Mouse (Mus musculus): ENCODE measurements at regions not wholly inside any gene's neighbourhood (a gene's known extent, or its start where the extent isn't known, plus 50 kb on each side); places are given as distances from the start of the nearest gene placed in this dataset.

GRCm38 (mm10) chr3:38129167-38129500 is 355.5 kb downstream of the Ankrd50 start:
- H3K9me3 ChIP-seq (replicated peaks; ENCODE audit: insufficient read depth, low read length): no peaks in the 10 kb centered on the region
- H3K9ac ChIP-seq (ENCODE audit: control insufficient read depth, low read depth, low read length, poor library complexity, severe bottlenecking): no peak overlapping the region
- TF ChIP-seq USF1 (IDR thresholded peaks at IDR 0.05; ENCODE audit: low read depth, low read length) (no peak), MAX (IDR thresholded peaks at IDR 0.05; ENCODE audit: low read length) (no peak), ZMIZ1 (IDR thresholded peaks at IDR 0.05; ENCODE audit: low read depth, low read length) (no peak), MAZ (IDR thresholded peaks at IDR 0.05; ENCODE audit: low read depth, low read length) (no peak), HCFC1 (IDR thresholded peaks at IDR 0.05; ENCODE audit: low read depth, low read length) (no peak), MYB (IDR thresholded peaks at IDR 0.05; ENCODE audit: low read depth, low read length) (no peak), POLR2A (IDR thresholded peaks at IDR 0.05; ENCODE audit: control insufficient read depth in 1 of 2, insufficient read depth in 1 of 2, low read depth in 1 of 2, low read length in 2 of 2, poor library complexity in 1 of 2) (no peak), RCOR1 (IDR thresholded peaks at IDR 0.05; ENCODE audit: low read depth, low read length) (no peak), CTCF (IDR thresholded peaks at IDR 0.05 in 2 of 3, conservative IDR thresholded peaks at IDR 0.05 in 1 of 3; ENCODE audit: control insufficient read depth in 1 of 3, insufficient read depth in 1 of 3, low read depth in 2 of 3, low read length in 3 of 3, poor library complexity in 1 of 3, severe bottlenecking in 1 of 3) (no peak), TAL1 (IDR thresholded peaks at IDR 0.05; ENCODE audit: low read length) (no peak)
- H3K4me3 ChIP-seq (ENCODE audit: control insufficient read depth in 1 of 2, insufficient read depth in 1 of 2, low read depth in 2 of 2, low read length in 2 of 2): no peak overlapping the region
- no peaks in the 10 kb centered on the region for H3K27me3 ChIP-seq (ENCODE audit: control insufficient read depth in 1 of 2, insufficient read depth in 2 of 2, low read length in 2 of 2)
- no peak overlapping the region for H3K27ac ChIP-seq (ENCODE audit: control insufficient read depth, low read depth, low read length)
- no peaks in the 10 kb centered on the region for H3K4me1 ChIP-seq (ENCODE audit: control insufficient read depth in 1 of 2, insufficient read depth in 2 of 2, low read length in 2 of 2)
- H3K79me2 ChIP-seq (ENCODE audit: control insufficient read depth, insufficient read depth, low read length, poor library complexity): no peaks in the 10 kb centered on the region
- DNase-seq (ENCODE audit: low read depth, low spot score): no peak
- no peaks in the 10 kb centered on the region for H3K36me3 ChIP-seq (ENCODE audit: control insufficient read depth in 1 of 2, insufficient read depth in 2 of 2, low read length in 2 of 2)

GRCm38 (mm10) chr3:38128486-38129166 is 356.0 kb downstream of the Ankrd50 start:
- no peak overlapping the region for H3K4me3 ChIP-seq (ENCODE audit: control insufficient read depth in 1 of 2, insufficient read depth in 1 of 2, low read depth in 2 of 2, low read length in 2 of 2)

GRCm38 (mm10) chr3:38116071-38116787 is 368.4 kb downstream of the Ankrd50 start:
- DNase-seq (ENCODE audit: low read depth, low spot score): no peak
- Histone ChIP-seq H3K9me3 (replicated peaks; ENCODE audit: insufficient read depth, low read length) (no peaks in the 10 kb centered on the region), H3K36me3 (ENCODE audit: control insufficient read depth in 1 of 2, insufficient read depth in 2 of 2, low read length in 2 of 2) (no peaks in the 10 kb centered on the region), H3K27me3 (ENCODE audit: control insufficient read depth in 1 of 2, insufficient read depth in 2 of 2, low read length in 2 of 2) (no peaks in the 10 kb centered on the region), H3K9ac (ENCODE audit: control insufficient read depth, low read depth, low read length, poor library complexity, severe bottlenecking) (no peak overlapping the region), H3K27ac (ENCODE audit: control insufficient read depth, low read depth, low read length) (no peak overlapping the region), H3K4me1 (ENCODE audit: control insufficient read depth in 1 of 2, insufficient read depth in 2 of 2, low read length in 2 of 2) (no peaks in the 10 kb centered on the region), H3K79me2 (ENCODE audit: control insufficient read depth, insufficient read depth, low read length, poor library complexity) (no peaks in the 10 kb centered on the region), H3K4me3 (ENCODE audit: control insufficient read depth in 1 of 2, insufficient read depth in 1 of 2, low read depth in 2 of 2, low read length in 2 of 2) (no peak overlapping the region)
- TF ChIP-seq NRF1 (IDR thresholded peaks at IDR 0.05; ENCODE audit: insufficient read depth, low read depth, low read length, poor library complexity, severe bottlenecking) (no peak), MXI1 (IDR thresholded peaks at IDR 0.05; ENCODE audit: low read depth, low read length) (no peak), TCF12 (IDR thresholded peaks at IDR 0.05; ENCODE audit: low read depth, low read length) (no peak), MAZ (IDR thresholded peaks at IDR 0.05; ENCODE audit: low read depth, low read length) (no peak), ZNF384 (IDR thresholded peaks at IDR 0.05; ENCODE audit: low read depth, low read length) (no peak), BHLHE40 (IDR thresholded peaks at IDR 0.05; ENCODE audit: borderline replicate concordance, low read depth, low read length) (no peak), CTCF (IDR thresholded peaks at IDR 0.05 in 2 of 3, conservative IDR thresholded peaks at IDR 0.05 in 1 of 3; ENCODE audit: control insufficient read depth in 1 of 3, insufficient read depth in 1 of 3, low read depth in 2 of 3, low read length in 3 of 3, poor library complexity in 1 of 3, severe bottlenecking in 1 of 3) (no peak), E2F4 (IDR thresholded peaks at IDR 0.05; ENCODE audit: borderline replicate concordance, low read depth, low read length) (no peak), TBP (IDR thresholded peaks at IDR 0.05; ENCODE audit: low read depth, low read length) (no peak), JUND (IDR thresholded peaks at IDR 0.05; ENCODE audit: low read depth, low read length) (no peak), ZKSCAN1 (IDR thresholded peaks at IDR 0.05; ENCODE audit: low read depth, low read length) (no peak), POLR2AphosphoS2 (IDR thresholded peaks at IDR 0.05; ENCODE audit: low read length) (no peak), ETS1 (IDR thresholded peaks at IDR 0.05; ENCODE audit: low read depth, low read length) (no peak)

More at GRCm38 (mm10) chr3:38128486-38129166, 356.0 kb downstream of the Ankrd50 start:
- H3K4me1 ChIP-seq (ENCODE audit: control insufficient read depth in 1 of 2, insufficient read depth in 2 of 2, low read length in 2 of 2): no peaks in the 10 kb centered on the region
- H3K27ac ChIP-seq (ENCODE audit: control insufficient read depth, low read depth, low read length): no peak overlapping the region
- no peaks in the 10 kb centered on the region for H3K79me2 ChIP-seq (ENCODE audit: control insufficient read depth, insufficient read depth, low read length, poor library complexity)
- H3K9ac ChIP-seq (ENCODE audit: control insufficient read depth, low read depth, low read length, poor library complexity, severe bottlenecking): no peak overlapping the region
- H3K27me3 ChIP-seq (ENCODE audit: control insufficient read depth in 1 of 2, insufficient read depth in 2 of 2, low read length in 2 of 2): no peaks in the 10 kb centered on the region
- TF ChIP-seq MXI1 (IDR thresholded peaks at IDR 0.05; ENCODE audit: low read depth, low read length) (no peak), CHD2 (IDR thresholded peaks at IDR 0.05; ENCODE audit: low read length) (no peak), MAX (IDR thresholded peaks at IDR 0.05; ENCODE audit: low read length) (no peak), ZKSCAN1 (IDR thresholded peaks at IDR 0.05; ENCODE audit: low read depth, low read length) (no peak), NELFE (IDR thresholded peaks at IDR 0.05; ENCODE audit: low read depth, low read length) (no peak), ZMIZ1 (IDR thresholded peaks at IDR 0.05; ENCODE audit: low read depth, low read length) (no peak), GATA1 (IDR thresholded peaks at IDR 0.05; ENCODE audit: low read depth, low read length) (no peak), BHLHE40 (IDR thresholded peaks at IDR 0.05; ENCODE audit: borderline replicate concordance, low read depth, low read length) (no peak), ETS1 (IDR thresholded peaks at IDR 0.05; ENCODE audit: low read depth, low read length) (no peak), MYB (IDR thresholded peaks at IDR 0.05; ENCODE audit: low read depth, low read length) (no peak), ELF1 (IDR thresholded peaks at IDR 0.05; ENCODE audit: low read depth, low read length) (no peak)
- no peaks in the 10 kb centered on the region for H3K36me3 ChIP-seq (ENCODE audit: control insufficient read depth in 1 of 2, insufficient read depth in 2 of 2, low read length in 2 of 2)
- no peak for DNase-seq (ENCODE audit: low read depth, low spot score)
- H3K9me3 ChIP-seq (replicated peaks; ENCODE audit: insufficient read depth, low read length): no peaks in the 10 kb centered on the region
